Mouse (Mus musculus) frontal cortex, adult 2 months (tissue): ENCODE results near the gene Rgl2. TPM values are rescaled to one million over a fixed set of nuclear protein-coding genes. Genes with fewer than 3 reads are reported as not detected.
A peak's percentile ranks its signal among the peaks of the same experiment; 100 is the strongest.
"Not testable (repeated sequence)": the region's sequence is repeated elsewhere in the genome, so short reads cannot be mapped to it uniquely, and the experiment has no call there.

Experiments
- DNase-seq, 2 experiments: peaks; one replicate each; pipeline ENCODE4 v3.0.0; 2022; ENCODE audit warnings: low spot score in 1 of 2; ENCODE audit errors: extremely low spot score in 1 of 2
- polyA plus RNA-seq: library from polyadenylated mRNA; depleted of rRNA; stranded (reverse); fragments of >200 nt; gene quantifications from 2 replicates; pipeline ENCODE4 v1.2.3, GENCODE M21; 2012; rRNA removed

Gene Rgl2
- polyA plus RNA-seq: 154 and 161 TPM in 2 replicates

DNA sequence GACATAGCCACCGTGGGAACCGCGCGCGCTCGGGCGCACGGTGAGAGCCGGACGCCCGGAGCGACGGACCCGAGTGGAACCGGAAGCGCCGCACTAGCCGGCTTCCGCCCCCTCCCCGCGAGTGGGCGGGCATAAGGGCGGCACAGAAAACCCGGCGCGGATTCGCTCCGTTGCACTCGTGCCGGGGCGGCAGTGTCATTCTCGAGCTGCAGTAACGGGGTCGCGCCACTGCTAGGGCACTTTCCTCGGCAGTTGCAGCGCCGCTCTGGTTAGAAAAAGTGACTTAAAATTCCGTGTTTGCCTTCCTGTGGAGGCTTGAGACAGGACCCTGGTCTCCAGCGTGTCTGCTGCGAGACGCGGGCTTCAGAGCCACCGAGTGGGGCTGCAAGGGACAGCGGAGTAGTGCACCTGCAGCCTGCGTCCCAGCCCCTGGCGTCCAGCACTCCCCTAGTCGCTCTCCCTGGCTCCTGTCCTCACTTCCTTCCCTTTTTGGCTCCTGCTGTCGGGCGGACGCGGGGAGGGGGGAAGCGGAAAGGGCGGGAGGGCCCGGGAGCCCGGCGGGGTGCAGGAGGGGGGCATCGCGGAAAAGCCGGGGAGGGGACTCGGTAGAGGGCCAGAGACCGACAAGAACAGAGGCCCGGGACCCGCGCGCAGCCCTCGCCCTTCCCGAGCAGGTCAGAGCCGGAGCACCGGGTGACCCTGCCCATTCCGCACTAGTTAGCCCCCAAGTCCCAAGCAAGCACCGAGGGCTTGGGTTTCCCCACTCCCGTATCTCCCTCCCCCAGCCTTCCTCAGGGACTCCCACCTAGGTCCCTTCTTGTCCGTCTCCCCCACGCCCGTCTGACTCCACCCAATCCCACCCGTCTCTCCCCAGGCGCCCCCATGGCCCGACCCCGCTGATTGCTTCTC, at the start of gene Rgl2:
TSS of gene Rgl2 (plus strand) at position 173 of the 909 bp plus-strand sequence.
- peak; percentile 69 to 94 for DNase-seq

DNA sequence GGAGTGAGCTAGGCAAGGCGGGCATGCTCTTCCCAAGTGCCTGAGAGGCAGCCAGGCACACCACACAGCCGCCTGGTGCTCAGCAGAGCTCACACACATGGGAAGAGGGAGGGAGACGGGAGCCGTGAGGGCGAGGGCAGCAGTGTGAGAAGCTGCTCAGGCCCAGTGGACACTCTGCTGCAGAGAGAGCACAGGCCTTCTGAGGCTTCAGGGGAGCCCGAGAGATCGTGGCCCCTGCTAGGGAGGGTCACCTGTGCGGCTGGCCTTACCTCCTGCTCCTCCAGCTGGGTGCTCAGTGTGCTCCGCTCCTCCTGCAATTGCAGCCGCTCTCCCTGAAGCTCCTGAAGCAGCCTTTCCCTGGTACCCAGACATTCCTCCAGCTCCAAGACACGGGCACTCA, 45.0 kb upstream of the Rgl2 start:
- DNase-seq: not testable (repeated sequence)

DNA sequence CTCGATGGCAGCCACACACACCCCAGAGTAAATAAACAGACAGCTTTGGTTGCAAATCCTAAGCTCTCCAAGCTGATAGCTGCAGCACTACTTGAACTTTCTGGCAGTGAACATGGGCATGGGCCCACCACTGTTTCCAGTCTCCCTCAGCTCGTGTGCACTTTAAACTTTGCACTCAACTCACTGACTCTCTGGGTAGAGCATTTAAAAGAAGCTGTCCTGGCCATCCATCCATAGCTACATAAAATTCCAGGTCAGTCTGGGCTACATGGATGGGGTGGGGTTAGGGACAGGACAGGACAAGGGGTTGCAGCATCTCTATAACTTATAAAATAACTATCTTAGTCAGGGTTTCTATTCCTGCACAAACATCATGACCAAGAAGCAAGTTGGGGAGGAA, 41.5 kb upstream of the Rgl2 start:
- DNase-seq: not testable (repeated sequence)

DNA sequence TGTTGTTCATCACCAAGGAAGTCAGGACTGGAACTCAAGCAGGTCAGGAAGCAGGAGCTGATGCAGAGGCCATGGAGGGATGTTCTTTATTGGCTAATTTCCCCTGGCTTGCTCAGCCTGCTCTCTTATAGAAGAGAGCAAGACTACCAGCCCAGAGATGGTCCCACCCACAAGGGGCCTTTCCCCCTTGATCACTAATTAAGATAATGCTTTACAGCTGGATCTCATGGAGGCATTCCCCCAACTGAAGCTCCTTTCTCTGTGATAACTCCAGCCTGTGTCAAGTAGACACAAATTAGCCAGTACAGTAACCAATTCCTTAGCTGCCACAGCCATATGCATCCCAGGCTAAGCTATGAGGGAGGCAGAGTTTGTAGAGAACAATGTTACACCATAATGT, 41.1 kb upstream of the Rgl2 start:
- DNase-seq: not testable (repeated sequence)

DNA sequence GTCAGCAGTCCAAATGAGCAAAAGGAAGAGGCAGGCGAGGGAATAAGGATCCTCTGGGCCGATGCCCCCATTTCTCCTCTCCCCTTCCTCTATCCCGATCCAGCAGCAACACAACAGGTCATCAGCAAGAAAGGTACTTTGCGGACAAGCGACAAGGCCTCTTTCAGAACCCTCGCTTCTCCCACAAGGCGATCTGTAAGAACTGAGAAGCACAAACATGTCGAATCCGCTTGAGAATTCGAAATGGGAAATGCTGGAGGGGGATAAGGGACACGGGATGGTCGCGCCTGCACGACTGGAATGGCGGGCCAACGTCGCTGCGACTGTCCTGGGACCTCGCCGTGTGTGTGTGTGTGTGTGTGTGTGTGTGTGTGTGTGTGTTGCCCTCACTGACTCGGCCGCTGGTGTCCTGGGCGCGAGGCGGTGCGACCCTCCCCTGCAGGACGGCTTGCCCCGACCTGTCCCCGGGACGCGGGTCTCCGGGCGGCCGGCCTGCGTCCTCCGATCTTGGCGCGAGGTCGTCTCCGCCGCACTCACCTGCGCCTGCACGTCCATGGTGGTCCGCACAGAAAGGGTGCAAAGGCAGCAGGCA, 39.3 kb upstream of the Rgl2 start:
- not testable (repeated sequence) for DNase-seq

DNA sequence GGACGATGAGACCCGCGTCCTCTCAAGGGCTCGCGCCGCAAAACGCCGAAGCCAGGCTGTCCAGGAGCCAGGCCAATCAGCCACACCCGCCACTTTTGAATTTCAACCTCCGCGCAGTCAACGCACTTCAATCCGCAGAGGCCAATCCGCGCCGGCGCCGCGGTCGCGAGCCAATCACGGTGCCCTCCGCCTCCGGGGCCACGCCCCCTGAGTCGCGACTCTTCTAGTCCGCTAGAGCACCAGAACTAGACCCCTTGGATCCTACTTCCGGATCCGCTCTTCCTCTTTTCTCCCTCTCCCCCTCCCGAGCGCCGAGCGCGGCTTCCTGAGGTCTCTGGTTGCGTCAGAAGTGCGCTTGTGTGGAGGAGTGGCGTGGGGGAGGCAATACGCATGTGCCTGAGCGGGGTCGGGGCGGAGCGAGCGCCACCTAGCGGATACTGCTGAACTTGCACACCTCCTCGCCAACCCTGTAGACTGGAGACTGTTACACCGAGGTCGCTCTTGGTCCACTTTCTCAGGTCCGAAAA, 38.7 kb upstream of the Rgl2 start, which contains the start of gene Kifc1:
TSS of gene Kifc1 (minus strand) at position 129 of the 527 bp plus-strand sequence.
- peak; percentile 99 to 100 for DNase-seq

DNA sequence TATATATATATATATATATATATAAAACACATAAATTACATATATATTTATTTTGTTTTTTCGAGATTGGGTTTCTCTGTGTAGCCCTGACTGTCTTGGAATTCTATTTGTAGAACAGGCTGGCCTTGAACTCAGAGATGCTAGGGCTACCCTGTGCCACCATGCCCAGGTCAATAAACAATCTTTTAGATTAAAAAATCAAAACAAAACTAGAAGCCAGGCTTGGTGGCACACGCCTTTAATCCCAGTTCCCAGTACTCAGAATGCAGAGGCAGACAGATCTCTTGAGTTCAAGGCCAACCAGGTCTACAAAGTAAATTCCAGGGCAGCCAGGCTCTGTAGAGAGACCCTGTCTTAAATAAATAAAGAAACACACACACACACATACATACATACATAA, 38.0 kb upstream of the Rgl2 start:
- no peak for DNase-seq

DNA sequence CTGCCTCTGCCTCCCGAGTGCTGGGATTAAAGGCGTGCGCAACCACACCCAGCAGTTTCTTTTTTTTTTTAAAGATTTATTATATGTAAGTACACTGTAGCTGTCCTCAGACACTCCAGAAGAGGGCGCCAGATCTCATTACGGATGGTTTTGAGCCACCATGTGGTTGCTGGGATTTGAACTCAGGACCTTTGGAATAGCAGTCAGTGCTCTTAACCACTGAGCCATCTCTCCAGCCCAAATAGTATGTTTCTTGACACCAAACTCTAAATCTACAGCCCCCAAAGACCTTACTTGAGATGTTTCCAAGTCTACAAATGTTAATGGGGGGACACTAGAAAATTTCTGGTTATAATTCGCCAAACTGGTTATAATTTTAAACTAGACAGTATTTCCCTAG, 37.5 kb upstream of the Rgl2 start:
- not testable (repeated sequence) for DNase-seq

DNA sequence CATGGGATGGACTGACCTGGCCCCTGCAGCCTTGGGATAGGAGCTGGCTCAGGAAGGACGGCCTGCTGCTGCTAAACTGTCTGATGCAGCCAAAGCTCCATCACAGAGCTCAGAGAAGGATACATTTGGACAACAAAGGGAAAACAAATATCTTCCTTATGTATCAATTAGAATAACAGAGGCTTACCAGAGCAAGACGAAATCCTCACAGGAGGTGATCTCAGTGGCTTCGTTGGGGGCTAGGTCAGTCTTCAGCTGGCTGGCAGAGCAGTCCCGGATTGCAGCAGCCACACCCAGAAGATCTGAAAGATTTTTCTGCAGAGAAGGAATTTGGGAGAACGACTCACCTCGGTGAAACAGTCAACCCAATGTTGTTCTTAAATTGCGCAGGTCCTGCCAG, 36.9 kb upstream of the Rgl2 start:
- no peak for DNase-seq

DNA sequence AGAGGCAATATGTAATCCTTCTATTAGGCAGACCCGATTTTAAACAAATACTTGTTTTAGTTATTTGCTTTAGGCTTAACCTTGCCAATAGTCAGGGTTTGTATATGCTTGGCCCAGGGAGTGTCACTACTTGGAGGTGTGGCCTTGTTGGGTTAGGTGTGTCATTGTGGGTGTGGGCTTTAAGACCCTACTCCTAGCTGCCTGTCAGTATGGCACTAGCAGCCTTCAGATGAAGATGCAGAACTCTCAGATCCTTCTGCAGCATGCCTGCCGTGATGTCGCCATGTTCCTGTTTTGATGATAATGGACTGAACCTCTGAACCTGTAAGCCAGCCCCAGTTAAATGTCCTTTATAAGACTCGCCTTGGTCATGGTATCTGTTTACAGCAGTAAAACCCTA, 36.3 kb upstream of the Rgl2 start:
- not testable (repeated sequence) for DNase-seq

DNA sequence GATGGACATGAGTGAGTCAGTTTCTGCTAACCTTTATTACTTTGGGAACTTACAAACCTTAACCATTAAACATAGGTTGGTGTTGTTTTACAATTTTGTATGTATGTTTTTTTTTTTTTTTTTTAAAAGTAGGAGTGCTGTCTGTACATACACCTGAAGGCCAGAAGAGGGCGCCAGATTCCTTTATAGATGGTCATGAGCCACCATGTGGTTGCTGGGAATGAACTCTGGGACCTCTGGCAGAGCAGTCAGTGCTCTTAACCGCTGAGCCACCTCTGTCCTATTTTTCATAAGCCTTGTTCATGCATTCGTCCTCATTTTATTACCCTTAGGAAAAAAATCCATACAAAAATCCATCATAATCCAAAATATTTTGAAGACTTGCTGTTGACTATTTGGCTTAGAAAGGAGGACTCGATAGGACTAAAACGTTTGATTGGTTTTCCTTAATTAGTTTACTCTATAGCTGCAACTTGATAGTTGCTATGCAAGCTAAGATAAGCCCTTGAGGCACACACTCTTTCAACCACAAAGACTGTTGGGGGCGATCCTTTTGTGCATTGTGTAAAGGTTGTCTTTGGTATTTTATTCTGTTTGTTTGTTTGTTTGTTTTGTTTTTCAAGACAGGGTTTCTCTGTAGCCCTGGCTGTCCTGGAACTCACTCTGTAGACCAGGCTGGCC, 32.1 kb upstream of the Rgl2 start:
- DNase-seq: no peak

DNA sequence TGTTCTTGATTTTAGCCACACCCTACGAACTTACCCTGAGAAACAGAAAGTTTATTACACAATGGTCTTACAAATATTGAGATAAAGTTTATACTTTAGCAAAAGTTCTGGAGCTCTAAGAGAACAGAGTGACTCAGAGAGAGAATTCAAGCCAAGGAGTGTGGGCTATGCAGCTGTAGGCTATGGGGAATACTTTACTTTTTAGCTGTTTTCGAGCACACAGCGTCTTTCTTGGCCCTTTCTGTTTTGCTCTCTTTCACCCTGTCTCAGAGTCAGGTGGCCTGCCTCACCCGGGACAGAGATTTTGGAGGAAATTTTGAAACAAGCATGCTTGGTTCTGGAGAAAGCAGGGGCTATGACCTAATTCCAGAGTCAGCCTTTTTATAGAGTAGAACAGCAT, 31.1 kb upstream of the Rgl2 start:
- not testable (repeated sequence) for DNase-seq

DNA sequence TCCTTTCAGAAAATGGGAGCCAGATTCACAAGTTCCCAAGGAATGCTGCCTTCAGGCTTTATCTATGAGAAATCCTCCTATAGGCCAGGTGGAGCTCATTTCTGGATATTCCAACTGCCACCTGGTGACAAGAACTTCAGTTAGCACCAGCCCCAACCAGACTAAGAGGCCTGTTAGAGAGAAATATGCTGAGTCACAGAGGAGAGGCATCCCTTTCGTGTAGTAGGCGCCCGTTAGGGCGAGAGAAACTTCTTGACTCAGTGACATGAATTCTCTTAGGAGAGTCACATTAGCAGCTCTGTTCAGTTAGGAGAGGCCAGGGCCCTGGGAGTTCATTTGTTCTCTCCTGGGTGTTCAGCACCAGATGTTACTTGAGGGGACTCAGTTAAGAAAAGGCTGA, 29.7 kb upstream of the Rgl2 start:
- DNase-seq: no peak

DNA sequence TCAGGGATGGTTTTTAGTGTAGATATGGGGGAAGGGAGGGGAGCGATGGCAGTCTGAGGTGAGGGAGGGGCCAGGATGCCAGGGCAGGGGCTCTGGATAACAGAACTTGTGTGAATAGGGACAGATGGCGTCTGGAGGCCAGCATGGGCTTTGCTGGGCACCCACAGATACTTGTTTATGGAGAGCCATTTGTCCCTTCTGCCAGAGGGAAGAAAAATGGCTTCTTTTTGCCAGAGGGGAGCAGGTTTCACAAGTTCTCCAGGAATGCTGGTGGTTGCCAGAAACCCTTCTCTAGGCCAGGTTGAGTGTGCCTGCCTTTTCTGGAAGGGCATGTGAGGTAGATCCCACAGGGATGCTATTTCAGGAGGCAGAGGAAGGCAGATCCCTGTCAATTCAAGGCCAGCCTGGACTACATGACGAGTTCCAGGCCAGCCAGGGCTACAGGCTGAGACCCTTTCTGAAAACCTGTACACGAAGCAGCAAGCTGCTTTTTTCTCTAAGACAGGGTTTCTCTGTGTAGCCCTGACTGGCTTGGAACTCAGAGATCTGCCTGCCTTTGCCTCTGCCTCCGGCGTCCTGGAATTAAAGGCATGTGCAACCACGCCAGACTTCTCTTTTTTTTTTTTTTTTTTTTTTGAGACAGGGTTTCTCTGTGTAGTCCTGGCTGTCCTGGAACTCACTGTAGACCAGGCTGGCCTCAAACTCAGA, 28.9 kb upstream of the Rgl2 start:
- DNase-seq: no peak

DNA sequence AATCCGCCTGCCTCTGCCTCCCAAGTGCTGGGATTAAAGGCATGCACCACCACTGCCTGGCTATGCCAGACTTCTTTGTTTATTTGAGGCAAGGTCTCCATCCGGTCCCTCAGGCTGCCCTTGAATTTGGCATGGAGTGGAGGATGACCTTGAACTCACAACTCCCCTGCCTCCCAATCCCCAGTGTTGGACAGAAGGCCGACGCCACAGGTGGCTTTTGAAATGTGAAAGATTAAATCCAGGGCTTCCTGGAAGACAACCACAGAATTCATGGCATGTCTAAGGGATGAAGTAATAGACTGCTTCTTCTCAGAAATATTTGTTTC, 28.4 kb upstream of the Rgl2 start:
- no peak for DNase-seq

DNA sequence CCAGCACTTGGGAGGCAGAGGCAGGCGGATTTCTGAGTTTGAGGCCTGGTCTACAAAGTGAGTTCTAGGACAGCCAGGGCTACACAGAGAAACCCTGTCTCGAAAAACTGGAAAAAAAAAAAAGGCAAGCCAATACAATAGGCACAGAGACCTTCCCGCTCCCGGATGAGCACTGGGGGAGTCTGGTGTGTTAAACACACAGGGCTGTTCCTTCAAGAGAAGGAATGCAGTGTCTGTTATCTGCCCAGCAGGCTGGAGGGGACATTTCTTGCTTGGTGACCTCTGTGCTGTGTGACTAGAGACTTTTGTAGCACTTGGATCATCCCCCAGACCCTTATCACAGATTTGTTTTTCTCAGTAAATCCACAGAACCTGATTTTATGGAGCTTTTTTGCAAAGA, 27.7 kb upstream of the Rgl2 start:
- DNase-seq: no peak

DNA sequence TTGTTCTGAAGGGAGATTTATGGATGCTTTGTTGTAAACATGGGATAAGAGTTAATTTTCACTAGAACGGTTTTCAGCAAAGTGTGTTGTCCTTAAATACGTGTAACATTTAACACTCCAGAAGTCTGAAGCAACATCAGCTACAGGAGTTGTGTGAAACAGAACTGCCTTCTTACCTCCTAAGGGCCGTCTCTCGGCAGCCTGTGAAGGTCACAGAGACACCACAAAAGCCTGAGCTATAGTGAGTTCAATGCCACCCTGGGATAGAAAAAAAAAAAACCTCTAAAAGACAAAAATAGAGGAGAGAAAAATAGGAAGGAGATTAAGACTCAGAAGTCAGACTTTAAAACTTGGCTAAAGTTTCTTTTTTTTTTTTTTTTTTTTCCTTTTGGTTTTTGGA, 27.3 kb upstream of the Rgl2 start:
- no peak for DNase-seq

DNA sequence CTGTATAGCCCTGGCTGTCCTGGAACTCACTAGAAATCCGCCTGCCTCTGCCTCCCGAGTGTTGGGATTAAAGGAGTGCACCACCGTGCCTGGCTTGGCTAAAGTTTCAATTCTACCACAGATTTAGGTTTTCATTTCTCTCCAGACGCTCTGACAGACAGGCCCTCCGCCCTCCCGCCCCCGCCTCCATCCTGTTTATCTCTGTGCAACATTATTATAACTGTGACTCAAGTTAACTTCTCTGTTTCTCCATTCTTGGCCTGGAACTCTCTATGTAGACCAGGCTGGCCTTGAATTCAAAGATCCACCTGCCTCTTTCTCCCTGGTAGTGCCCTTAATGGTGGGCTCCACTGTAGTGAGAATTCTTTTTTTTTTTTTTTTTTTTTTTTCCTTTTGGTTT, 26.9 kb upstream of the Rgl2 start:
- no peak for DNase-seq

DNA sequence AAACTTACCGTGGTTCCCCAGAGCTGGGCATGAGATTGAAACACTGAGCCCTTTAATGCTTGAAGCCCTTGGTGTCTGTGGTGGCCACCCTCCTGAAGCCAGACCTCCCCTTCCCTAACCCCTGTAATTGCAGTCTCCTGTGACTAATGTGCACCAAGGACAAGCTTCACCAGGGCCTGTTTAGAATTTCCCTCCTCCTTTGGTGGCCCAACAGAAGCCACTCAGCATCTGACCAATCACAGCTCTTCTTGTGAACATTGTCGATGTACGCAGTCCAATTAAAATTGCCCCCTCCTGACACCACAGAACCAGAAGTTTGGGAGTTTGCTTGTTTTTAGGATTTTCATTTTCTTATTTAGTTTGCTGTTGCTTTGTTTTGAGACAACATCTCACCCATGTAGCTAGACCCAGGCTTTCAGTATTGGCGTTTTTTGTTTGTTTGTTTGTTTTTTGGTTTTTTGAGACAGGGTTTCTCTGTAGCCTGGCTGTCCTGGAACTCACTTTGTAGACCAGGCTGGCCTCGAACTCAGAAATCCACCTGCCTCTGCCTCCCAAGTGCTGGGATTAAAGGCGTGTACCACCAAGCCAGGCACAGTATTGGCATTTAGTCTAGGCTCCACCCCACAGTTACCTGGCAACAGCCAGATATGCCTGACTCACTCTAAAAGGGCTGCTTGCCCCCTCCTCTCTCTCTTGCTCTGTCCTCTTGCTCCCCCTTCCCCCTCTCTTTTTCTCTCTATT, 25.3 kb upstream of the Rgl2 start:
- DNase-seq: not testable (repeated sequence)

DNA sequence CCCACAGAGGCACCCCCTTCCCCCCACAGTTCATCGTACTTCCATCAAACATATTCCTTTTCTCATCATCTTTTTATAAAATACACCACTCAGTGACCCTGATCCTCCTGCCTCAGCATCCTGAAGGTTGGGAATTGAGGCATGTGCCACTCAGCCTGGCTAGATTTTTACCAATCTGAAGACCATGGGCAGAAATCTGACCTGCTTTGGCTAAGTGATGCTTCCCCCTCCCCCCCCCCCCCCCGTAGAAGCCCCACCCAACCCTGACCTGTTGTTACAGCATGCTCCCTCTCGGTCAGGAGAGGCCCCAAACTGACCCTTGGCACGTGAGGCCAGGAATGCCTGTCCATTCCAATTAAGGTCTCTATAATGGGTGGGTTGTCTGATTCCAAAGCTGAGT, 24.5 kb upstream of the Rgl2 start, which contains the start of gene Platr17:
TSS of gene Platr17 (plus strand) at position 301 of the 400 bp plus-strand sequence.
- DNase-seq: not testable (repeated sequence)
